Mouse (Mus musculus): ENCODE results near the gene Nfkbib. TPM values are rescaled to one million over a fixed set of nuclear protein-coding genes. Genes with fewer than 3 reads are reported as not detected.

The Nfkbib gene
- total RNA-seq, 2 experiments from 2014 or later: 20.5 to 30.2 TPM

DNA sequence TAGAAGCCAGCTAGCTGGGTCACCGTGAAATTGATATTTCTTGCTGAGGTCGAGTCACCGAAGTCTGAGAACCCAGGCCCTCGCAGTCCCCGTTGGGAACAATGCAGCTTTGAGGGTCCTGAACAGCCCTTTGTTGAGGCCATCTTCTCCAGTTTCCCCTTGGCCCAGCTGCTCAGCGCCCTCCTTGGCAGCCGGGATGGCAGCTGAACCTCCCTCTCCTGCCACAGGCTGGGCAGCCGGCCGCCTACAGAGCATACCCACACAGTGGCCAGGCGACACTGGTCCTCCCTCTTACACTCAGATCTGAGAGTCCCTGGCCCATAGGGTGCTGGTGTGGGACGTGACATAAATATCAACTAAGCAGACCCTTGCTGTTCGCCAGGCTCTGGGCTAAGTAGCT lies 6.9 kb upstream of the Nfkbib start:
- intact Hi-C loops (cut with DNase I): no loop called here

DNA sequence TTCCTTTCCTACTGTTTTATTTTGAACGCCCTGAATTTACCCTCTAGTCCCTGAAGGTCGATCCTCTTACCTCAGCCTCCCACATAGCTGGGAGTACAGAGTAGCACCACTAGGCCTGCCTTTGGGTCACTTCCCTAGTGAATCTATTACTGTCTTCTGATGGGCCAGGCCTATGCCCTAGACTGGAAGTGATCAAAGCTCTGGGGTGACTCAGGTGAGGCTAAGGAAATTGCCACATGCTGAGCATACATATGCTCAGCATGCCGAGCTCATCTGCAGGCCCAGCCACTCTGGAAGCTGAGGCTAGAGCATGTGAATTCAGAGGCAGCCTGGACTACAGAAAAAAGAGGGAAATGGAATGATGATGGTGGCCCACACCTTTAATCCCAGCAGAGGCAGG lies 5.9 kb upstream of the Nfkbib start:
- intact Hi-C loops (cut with DNase I): no loop called here
- no peak for DNase-seq

More for the DNA sequence above, 6.9 kb upstream of the Nfkbib start:
- DNase-seq: no peak

DNA sequence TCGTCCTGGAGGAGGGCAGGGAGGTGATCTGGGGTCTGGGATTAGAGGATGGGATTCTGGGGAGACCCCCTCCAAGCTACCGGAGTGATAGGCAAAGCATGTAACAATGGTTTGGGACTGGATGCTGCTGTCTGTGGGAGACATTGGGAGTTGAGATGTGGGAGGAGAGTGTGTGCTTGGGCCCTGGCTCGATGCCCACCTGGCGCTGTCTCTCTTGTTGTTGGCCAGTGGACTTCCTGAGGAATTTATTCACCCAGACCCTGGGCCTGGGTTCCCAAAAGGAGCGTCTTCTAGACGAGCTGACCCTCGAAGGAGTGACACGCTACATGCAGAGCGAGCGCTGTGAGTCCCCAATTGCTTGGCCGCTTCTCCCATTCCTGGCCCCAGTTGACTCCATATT lies 4.6 kb upstream of the Nfkbib start:
- DNase-seq: no peak
- intact Hi-C loops (cut with DNase I): no loop called here

DNA sequence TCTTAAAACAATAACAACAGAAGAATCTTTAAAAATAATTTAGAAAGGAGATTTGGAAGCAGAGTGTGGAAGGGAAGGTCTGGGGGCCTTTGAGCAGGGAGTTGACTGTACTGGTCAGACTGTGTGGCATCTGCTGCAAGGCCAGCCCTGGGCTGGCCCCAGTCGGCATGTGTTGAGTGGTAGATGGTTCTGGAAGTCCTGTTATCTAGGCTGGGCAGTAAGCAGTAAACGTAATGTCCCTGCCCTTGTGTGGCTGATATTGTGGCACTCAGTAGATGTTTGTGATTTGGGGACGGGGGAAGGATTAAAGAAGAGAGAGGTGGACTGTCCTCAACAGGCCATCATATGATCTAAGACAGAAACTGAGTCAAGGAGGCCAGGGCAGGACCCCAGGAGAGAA lies 3.0 kb upstream of the Nfkbib start:
- DNase-seq: no peak
- intact Hi-C loops (cut with DNase I): no loop called here

DNA sequence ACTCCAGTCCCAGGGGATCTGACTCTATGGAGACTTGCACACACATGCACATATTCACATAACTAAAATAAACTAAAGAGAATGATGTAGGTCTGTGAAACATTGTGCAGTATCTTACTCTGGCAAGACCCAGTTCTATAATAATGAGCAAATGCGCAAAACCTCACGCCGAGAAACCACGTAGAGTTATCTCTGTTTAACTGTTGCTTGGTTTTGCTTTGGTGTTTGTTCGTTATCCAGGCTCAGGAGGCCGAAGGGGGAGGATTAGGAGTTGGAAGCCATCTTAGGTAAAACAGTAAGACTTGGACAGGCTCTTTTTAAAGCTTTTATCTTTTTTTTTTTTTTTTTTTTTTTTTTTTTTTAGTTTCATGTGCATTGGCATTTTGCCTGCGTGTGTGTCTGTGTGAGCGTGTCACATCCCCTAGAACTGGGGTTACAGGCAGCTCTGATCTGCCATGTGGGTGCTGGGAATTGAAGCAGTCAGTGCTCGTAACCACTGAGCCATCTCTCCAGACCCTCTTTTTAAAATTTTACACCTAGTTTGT lies 2.2 kb upstream of the Nfkbib start:
- intact Hi-C loops (cut with DNase I): no loop called here
- DNase-seq: no peak

DNA sequence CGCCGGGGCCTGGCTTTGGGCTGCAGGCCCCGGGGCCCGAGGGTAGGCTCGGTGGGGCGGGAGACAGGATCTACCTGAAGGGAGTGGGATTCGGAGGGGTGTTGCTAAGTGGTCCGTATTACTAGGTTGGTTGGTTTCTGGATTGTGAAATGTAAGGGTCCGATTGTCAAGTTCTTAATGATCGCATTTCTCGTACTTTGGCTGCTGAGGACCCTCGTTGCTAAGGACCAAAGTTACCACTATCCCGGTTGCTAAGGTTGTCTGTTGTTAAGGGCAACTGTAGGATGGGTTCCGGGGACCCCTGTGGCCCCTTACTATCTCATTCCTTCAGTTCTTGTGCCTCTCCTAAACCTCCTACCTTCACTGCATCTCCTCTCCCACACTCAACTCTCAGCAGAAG lies 402 bp downstream of the Nfkbib start:
- intact Hi-C loops (cut with DNase I): no loop called here
- DNase-seq: no peak

DNA sequence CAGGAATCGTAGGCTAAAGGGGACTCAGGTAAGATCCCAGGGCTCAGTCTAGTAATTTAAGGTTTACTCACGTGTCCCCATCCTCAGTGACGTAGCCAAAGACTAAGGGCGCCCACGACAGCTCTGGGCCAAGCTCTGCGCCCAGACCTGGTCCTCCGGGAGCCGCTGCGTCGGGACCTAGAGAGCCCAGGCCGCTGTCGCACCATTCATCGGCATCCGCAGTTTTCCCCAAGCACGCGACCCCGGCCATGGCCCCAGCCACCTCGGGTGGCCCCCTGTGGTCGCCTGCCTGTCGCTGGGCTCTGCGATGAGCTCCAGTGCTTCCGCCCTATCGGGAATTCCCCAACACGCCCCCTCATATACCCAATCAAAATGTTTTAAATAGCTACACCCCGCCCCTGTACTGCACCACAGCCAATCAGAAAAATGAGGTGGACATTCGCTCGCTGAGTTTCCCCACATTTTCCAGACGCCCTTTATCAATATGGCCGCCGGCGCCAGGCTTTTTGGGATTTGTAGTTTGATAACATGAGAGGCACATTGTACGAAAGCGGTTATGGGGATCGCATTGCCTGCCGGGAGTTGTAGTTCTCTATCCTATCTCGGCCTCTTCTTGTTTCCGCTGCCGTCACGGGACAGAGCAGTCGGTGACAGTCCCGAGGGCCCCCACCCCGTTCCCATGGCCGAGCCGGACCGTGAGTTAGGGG lies 986 bp downstream of the Nfkbib start, which contains the start of gene Sirt2:
Sirt2 (plus strand) TSS at position 563 of the 707 bp plus-strand sequence.
- peak; percentile 94 to 95 for DNase-seq
- intact Hi-C loops (cut with DNase I): no loop called here

DNA sequence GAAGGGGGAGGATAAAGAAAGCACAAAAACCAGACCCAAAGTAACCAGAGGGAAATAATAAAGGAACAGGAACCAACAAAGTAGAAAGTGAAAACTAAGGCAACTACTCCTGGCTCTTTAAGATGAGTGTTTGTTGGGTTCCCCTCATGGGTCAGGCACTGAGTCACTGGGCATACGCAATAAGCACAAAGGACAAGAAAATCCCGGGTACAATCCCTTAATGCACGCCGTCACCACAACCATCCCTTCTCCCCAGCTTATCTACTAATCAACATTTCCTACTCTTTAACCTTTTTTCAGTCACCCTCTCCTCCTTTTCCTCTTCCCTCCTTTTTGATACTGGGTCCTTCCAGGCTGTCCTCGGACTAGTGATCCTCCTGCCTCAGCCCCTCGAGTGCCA lies 2.1 kb downstream of the Nfkbib start:
- no peak for DNase-seq
- intact Hi-C loops (cut with DNase I): no loop called here

DNA sequence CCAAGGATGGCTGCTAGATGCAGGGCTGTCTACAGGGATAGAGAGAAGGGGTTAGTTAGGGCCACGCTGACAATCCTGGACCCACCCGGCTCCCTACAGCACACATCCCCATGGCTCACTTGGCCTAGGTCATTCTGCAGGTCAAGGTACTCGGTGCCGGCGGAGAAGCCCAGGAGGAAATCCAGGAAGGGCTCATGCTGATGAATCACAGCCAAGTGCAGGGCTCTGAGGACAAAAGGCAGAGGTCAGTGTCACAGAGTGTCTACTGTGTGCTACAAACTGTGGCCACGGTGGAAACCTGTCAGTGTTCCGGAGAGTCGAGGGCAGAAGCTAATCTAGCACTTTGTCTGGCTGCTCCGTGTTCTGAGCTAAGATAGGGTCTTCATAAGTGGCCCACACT lies 5.4 kb downstream of the Nfkbib start:
- DNase-seq: no peak
- intact Hi-C loops (cut with DNase I): no loop called here

DNA sequence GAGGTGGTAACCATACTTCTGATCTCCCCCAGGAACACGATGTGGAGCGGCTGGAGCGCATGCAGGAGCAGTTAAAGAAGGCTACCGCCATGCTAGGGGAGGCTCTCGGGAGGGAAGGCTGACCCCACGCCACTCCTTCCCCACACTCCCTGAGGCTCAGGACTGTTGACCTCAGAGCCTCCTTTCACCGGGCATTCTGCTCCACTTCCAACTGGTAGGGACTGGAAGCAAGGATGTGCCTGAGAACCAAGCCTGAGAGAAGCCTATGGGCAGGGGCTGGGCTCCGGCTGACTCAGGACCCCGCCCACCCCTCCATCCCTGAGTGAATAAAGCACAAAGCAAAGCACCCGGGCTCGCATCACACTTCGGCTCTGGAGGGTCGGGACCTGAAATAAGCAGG lies 8.7 kb downstream of the Nfkbib start:
- intact Hi-C loops (cut with DNase I): no loop called here
- no peak for DNase-seq

DNA sequence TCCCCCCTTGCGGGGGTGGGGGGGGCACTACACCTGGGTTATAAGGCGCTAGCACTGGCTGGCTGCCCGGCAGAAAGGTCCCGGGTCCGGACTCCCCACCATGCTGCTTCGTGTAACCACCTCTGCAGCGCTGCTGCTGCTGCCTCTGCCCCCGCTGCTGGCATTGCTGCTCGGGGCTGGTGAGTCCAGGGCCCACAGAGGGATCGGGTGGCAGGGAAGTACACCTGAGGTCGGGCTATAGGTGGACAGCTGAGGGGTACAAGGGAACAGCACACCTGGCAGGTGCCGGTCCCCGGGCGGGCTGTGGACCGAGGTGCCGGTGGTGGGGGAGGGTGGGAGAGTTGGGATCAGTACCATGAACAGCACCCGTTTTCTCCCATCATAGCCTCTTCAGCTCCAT lies 11.2 kb downstream of the Nfkbib start, which contains the start of gene Ccer2:
Ccer2 (plus strand) TSS at position 96 of the 400 bp plus-strand sequence.
- DNase-seq: no peak
- intact Hi-C loops (cut with DNase I): no loop called here

DNA sequence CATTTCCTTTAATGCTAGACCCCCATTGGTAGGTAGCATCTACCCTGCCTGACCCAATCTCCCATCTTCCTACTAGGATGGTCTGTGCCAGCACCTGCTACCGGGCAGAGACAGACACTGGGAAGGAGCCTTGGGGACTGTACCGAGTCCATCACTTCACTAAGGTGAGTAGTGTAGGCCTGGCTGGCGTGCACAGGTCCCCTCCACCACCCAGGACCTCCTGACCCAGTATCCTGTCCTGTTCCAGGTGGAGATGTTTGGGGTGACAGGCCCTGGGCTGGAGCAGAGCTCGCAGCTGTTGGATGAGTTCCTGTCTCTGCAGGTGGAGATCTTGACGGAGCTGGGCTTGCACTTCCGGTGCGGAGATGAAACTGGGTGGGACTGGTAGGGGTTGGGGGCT lies 17.4 kb downstream of the Nfkbib start:
- no peak for DNase-seq
- intact Hi-C loops (cut with DNase I): no loop called here

DNA sequence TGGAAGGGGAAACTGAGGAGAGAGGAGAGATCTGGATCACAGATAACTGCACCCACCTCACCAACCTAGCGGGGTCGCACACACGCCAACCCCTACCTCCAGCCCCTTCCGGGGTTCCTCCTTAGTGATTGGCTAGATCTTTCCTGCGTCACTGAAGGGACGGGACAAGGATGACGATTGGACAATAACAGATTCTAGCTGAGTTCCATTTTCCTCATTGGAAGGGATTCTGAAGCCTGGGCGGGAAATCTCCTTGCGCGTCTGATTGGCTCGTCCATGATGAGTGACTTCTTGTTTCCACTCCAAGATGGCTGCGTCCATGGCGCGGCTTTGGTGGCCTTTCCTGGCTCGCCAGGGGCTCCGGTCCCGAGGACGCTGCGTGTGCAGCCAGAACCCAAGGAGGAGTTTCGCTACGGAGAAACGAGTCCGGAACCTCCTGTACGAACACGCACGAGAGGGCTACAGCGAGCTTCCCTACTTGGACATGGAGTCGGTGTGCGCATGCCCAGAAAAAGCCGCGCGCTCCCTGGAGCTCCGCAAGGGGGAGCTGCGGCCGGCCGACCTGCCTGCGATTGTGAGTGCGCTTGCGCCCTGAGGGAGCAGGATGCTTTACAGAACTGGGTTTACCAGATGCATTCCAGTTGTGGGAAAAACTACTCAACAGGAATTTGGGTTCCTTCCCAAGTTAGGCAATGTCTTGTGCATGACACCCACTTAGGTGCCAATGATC lies 25.4 kb downstream of the Nfkbib start, which contains the start of the genes Mrps12 and Sars2:
Mrps12 (minus strand) TSS at position 112 of the 730 bp plus-strand sequence.
Sars2 (plus strand) TSS at position 284 of the 730 bp plus-strand sequence.
- intact Hi-C loops (cut with DNase I): no loop called here

DNA sequence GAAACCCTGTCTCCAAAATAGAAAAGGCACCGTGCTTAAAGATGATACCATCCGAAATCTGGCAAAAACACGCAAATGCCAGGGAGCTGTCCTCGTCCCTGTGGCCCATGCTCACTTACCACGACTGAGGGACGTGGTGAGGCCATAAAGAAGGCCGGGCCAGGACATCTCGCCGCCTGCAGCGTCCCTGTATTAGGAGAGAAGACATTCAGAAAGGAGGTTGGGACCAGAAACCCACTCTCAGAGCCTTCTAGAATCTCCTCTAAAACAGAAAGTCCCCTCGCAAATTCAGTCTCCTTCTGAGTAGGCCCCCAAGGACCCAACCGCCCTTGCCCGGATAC lies 26.0 kb downstream of the Nfkbib start:
- no peak for DNase-seq
- intact Hi-C loops (cut with DNase I): no loop called here

More for the DNA sequence above, 25.4 kb downstream of the Nfkbib start, which contains the start of the genes Mrps12 and Sars2:
- DNase-seq: peak; percentile 88 to 97

DNA sequence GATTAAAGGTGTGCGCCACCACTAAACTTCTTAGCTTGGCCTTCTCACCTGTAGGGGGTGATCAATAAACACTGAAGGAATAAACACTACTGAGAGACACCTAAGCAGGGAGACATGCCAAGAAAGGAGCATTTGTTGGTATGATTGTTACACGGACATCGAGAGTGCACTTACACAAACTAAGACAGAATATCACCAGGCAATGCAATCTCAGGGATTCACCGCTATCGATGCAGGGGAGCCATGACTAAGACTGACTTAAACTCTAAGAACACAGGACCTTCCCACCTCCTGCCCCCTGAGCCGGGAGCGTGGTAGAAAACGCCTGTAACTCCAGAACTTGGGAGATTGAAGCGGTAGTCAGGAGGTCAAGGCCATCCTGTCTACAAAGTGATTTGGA lies 26.4 kb downstream of the Nfkbib start:
- intact Hi-C loops (cut with DNase I): no loop called here
- no peak for DNase-seq

DNA sequence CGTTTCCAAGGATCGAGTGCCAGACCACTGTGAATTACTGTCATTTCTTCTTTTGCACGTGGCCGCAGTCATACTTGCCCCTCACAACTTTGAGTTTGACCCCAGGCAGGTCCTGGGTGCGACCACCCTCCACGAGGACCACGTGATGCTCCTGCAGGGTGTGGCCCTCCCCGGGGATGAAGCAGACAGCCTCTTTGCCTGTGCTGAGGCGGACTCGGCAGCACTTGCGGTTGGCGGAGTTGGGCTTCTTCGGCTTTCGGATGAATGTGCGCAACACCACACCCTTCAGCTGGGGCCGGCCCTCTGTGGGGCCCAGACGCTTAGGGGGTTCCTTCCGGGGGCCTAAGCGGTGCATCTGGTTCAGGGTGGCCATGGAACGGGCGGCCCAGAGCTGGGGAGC lies 27.5 kb downstream of the Nfkbib start:
- intact Hi-C loops (cut with DNase I): no loop called here
- no peak for DNase-seq

DNA sequence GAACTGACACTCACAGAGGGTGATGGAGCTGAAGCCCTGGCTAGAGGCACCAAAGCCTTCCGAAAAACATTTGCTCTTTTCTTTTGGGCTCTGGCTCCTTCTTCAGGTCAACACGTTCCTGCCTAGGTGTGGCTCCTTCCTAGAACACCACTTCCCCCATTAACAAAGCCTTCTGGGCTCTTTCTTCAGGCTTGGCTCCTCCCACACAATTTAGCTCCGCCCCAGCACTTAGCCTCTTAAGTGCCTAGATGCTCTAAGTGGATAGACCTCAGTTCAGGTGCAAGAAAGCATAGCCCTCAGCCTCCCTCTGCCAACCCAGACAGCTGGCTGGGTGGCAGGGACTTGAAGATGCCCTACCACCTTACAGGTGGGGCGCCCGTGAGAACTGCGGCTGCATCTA lies 31.6 kb downstream of the Nfkbib start:
- intact Hi-C loops (cut with DNase I): no loop called here
- DNase-seq: no peak

DNA sequence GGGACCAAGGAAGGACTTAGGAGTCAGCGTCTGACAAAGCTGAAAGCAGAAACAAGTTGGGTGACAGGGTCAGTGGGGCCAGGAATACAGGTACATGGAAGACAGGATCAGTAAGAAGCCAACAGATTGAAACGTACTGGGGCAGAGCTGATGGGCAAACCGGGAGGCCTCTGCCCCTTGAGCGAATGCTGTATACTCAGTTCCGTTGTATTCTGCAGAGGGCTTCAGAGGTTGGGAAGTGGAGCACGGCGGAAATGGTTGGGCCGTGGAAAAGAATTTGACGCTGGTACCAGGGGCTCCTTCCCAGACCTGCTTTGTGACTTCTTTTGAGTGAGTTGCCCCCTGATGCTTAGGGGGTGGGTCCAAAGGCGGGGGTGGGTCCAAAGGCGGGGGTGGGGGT lies 34.1 kb downstream of the Nfkbib start:
- DNase-seq: no peak
- intact Hi-C loops (cut with DNase I): no loop called here

DNA sequence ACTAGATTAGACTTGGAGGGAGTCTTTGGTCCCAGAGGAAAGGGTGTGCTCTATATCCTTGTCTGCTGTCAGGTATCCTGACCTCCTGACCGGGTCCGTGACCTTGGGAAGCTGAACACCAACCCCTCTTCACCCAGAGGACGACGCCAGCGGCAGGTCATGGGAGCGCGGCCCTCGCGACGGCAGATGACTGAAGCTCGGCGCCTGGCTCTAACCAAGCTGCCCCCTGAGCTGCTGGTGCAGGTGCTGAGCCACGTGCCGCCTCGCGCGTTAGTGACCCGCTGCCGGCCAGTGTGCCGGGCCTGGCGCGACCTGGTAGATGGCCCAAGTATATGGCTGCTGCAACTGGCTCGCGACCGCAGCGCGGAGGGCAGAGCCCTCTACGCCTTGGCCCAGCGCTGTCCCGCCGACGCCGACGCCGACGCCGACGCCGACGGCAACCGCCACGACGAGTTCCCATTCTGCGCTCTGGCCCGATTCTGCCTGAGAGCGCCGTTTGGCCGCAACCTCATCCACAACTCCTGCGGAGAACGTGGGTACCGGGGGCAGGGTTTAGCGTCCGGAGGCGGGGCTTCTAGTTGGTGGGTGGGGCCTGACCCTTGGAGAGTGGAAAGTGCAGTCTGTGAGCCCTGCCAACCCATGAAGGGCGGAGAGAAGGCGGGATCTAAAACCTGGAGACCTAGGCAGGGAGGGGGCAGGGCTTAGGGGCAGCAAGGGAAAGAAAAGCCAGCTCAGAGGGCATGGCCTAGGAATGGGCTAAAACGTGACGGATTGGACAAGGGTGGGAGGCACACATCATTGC lies 34.8 kb downstream of the Nfkbib start:
- intact Hi-C loops (cut with DNase I): no loop called here
- DNase-seq: peak in 1 of 2 experiments; percentile 34

DNA sequence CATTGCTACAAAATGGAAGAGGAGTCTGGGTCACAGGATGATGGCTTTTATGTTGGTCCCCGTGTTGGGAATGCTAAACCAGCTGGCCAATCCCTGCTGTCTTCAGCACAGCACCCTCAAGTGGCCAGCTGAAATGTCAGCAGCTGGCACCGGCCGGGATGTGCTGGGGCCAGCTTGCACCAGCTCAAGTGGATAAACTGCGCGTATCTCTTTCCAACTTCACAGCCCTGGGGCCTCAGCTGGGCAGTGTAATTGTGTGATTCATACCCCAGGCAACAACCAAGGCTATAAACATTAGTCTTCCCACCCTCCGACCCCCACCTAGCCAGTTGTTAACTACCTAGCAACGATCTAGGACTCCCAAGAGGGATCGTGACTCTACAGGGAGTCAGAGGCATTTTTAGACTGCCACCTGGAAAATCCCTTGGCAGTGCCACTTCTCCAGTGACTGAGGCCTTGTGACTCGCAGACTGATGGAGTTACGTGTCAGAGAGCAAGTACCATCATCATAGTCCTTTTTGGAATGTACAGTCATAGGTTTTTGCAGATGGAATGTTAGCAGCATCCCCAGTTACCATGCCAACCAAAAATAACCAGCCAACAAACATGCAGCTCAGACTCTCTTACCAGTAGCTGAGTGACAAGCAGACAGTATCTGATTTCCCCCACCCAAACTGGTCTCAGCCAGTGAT lies 39.5 kb downstream of the Nfkbib start:
- no peak for DNase-seq
- intact Hi-C loops (cut with DNase I): loop anchor here (2.0 to 5.0 kb wide), 2 partner anchors 127 to 160 kb away; no protein-coding TSS in a partner anchor
